Mouse (Mus musculus) CH12.LX (cell line): ENCODE data around the gene Myo9b. TPM values are rescaled to one million over a fixed set of nuclear protein-coding genes. Genes with fewer than 3 reads are reported as not detected.
"Not testable (repeated sequence)": the region's sequence is repeated elsewhere in the genome, so short reads cannot be mapped to it uniquely, and the experiment has no call there.

Experiments
- DNase-seq: peaks from one replicate; pipeline ENCODE4 v3.0.0-alpha.2; 2013; ENCODE audit errors: extremely low read depth
- H3K27ac ChIP-seq: 2 replicates; pipeline ENCODE4 v1.5.1; 2012; ENCODE audit warnings: low read depth, mild to moderate bottlenecking, control low read depth, moderate library complexity; ENCODE audit not compliant: insufficient read depth
- H3K27me3 ChIP-seq: replicated peaks from 2 replicates; pipeline ENCODE3; 2012; ENCODE audit warnings: inconsistent platforms
- H3K36me3 ChIP-seq, 2 experiments: replicated peaks in 1 of 2; 2 replicates each; pipeline versions ENCODE3 to v1.6.1; 2012; ENCODE audit warnings: inconsistent platforms in 1 of 2, low read length in 1 of 2, mild to moderate bottlenecking in 1 of 2, mixed read lengths in 1 of 2, moderate library complexity in 1 of 2; ENCODE audit not compliant: control insufficient read depth in 1 of 2, insufficient read depth in 1 of 2
- H3K4me1 ChIP-seq, 2 experiments: 2 replicates each; pipeline ENCODE4 v1.6.1; 2012; ENCODE audit warnings: inconsistent platforms in 1 of 2, moderate library complexity in 1 of 2; ENCODE audit not compliant: insufficient read depth in 2 of 2, control insufficient read depth in 1 of 2
- H3K4me2 ChIP-seq: 2 replicates; pipeline ENCODE4 v1.6.1; 2012; ENCODE audit warnings: low read depth, mild to moderate bottlenecking, control low read depth; ENCODE audit not compliant: poor library complexity, insufficient read depth, severe bottlenecking
- H3K4me3 ChIP-seq, 3 experiments: fragments of 150-350 bp in 1 of 3; sonication (generic) in 1 of 3; replicated peaks in 1 of 3; 2 replicates each; pipeline versions ENCODE3 to v1.5.1; 2011 to 2012; ENCODE audit warnings: low read depth in 2 of 3, low read length in 2 of 3, mild to moderate bottlenecking in 2 of 3, moderate library complexity in 2 of 3, control low read depth in 1 of 3, improper control_type of control experiment in 1 of 3, inconsistent platforms in 1 of 3, mixed read lengths in 1 of 3; ENCODE audit not compliant: poor library complexity in 1 of 3
- H3K79me2 ChIP-seq: replicated peaks from 2 replicates; pipeline ENCODE4 v1.6.1; 2012; ENCODE audit warnings: mild to moderate bottlenecking, moderate library complexity; ENCODE audit not compliant: control insufficient read depth, poor library complexity, insufficient read depth, severe bottlenecking; ENCODE audit errors: extremely low read depth
- H3K9ac ChIP-seq: 2 replicates; pipeline ENCODE4 v1.6.1; 2012; ENCODE audit warnings: low read depth, mild to moderate bottlenecking, control low read depth, moderate library complexity; ENCODE audit not compliant: insufficient read depth
- H3K9me3 ChIP-seq: replicated peaks from 2 replicates; pipeline ENCODE3; 2012; ENCODE audit warnings: low read length, inconsistent platforms, mixed read lengths
- BHLHE40 ChIP-seq: IDR thresholded peaks from 2 replicates; pipeline ENCODE4 v1.6.1; 2011; ENCODE audit warnings: mild to moderate bottlenecking, low read depth, low read length, improper control_type of control experiment
- CHD1 ChIP-seq: IDR thresholded peaks from 2 replicates; pipeline ENCODE4 v1.6.1; 2012; ENCODE audit warnings: low read depth, low read length, improper control_type of control experiment, inconsistent platforms
- HCFC1 ChIP-seq: IDR thresholded peaks from 2 replicates; pipeline ENCODE4 v1.6.1; 2012; ENCODE audit warnings: low read depth, mild to moderate bottlenecking, inconsistent platforms, low read length, improper control_type of control experiment
- IRF4 ChIP-seq: IDR thresholded peaks from 2 replicates; pipeline ENCODE4 v1.6.1; 2014; ENCODE audit warnings: low read depth, mild to moderate bottlenecking, inconsistent platforms, low read length, improper control_type of control experiment
- JUN ChIP-seq: IDR thresholded peaks from 2 replicates; pipeline ENCODE4 v1.6.1; 2011; ENCODE audit warnings: low read depth, mild to moderate bottlenecking, low read length, improper control_type of control experiment, moderate library complexity; ENCODE audit not compliant: insufficient read depth
- KAT2A ChIP-seq: IDR thresholded peaks from 2 replicates; pipeline ENCODE4 v1.6.1; 2012; ENCODE audit warnings: low read length, improper control_type of control experiment, inconsistent platforms; ENCODE audit not compliant: insufficient replicate concordance
- MEF2A ChIP-seq: IDR thresholded peaks from 2 replicates; pipeline ENCODE4 v1.6.1; 2014; ENCODE audit warnings: low read depth, mild to moderate bottlenecking, inconsistent platforms, low read length, improper control_type of control experiment, borderline replicate concordance
- NELFE ChIP-seq: IDR thresholded peaks from 2 replicates; pipeline ENCODE4 v1.6.1; 2011; ENCODE audit warnings: low read depth, low read length, improper control_type of control experiment
- POLR2A ChIP-seq: IDR thresholded peaks from 2 replicates; pipeline ENCODE4 v1.6.1; 2011; ENCODE audit warnings: low read depth, mild to moderate bottlenecking, improper control_type of control experiment, low read length
- RAD21 ChIP-seq: IDR thresholded peaks from 2 replicates; pipeline ENCODE4 v1.6.1; 2011; ENCODE audit warnings: low read depth, mild to moderate bottlenecking, low read length, improper control_type of control experiment, moderate library complexity
- RCOR1 ChIP-seq: conservative IDR thresholded peaks from 2 replicates; pipeline ENCODE4 v1.6.1; 2012; ENCODE audit warnings: low read depth, mild to moderate bottlenecking, inconsistent platforms, low read length, improper control_type of control experiment
- SMC3 ChIP-seq: IDR thresholded peaks from 2 replicates; pipeline ENCODE4 v1.6.1; 2011; ENCODE audit warnings: low read depth, low read length, improper control_type of control experiment
- TCF12 ChIP-seq: IDR thresholded peaks from 2 replicates; pipeline ENCODE4 v1.6.1; 2014; ENCODE audit warnings: low read depth, mild to moderate bottlenecking, inconsistent platforms, low read length, improper control_type of control experiment
- ZNF384 ChIP-seq: IDR thresholded peaks from 2 replicates; pipeline ENCODE4 v1.6.1; 2012; ENCODE audit warnings: low read depth, low read length, improper control_type of control experiment, inconsistent platforms
- dilution Hi-C: fragments of 300-500 bp; cut with MboI; formaldehyde crosslinking; loops from 2 replicates; pipeline ENCODE4 v1.14.3; 2020; ENCODE audit warnings: low sequenced_read_pairs; ENCODE audit not compliant: extremely low pct_unique_long_range_greater_than_20kb, extremely low pct_ligation_motif_present
- in situ Hi-C: fragments of 300-500 bp; cut with MboI; formaldehyde crosslinking; loops from 3 replicates; pipeline ENCODE4 v1.14.3; 2019; ENCODE audit warnings: low sequenced_read_pairs, low pct_ligation_motif_present, low pct_unique_long_range_greater_than_20kb, mixed read lengths
- polyA plus RNA-seq: library from polyadenylated mRNA; unstranded; fragments of >175 nt; gene quantifications from 2 replicates; pipeline ENCODE4 v1.2.1, GENCODE M21; 2012; ENCODE audit warnings: low read depth; ENCODE audit not compliant: insufficient read length
- total RNA-seq, 2 experiments: library from RNA; depleted of rRNA; stranded (reverse); fragments of 300-350 nt in 1 of 2; fragments of >200 nt in 1 of 2; gene quantifications; 2 replicates each; pipeline ENCODE4 v1.2.3; 2012 to 2014

Myo9b gene
- total and polyA plus RNA-seq, 3 experiments = 14.2 to 36.2 (median 29.0) TPM

- dilution Hi-C loops = no loop called here
- in situ Hi-C loops = no loop called here
These were observed 18.4 kb downstream of the Myo9b start for GRCm38 (mm10) chr8:71290911-71291310.

GRCm38 (mm10) chr8:71291351-71291750 is 18.8 kb downstream of the Myo9b start:
- TF ChIP-seq TCF12 (no peak), RCOR1 (no peak), ZNF384 (no peak), HCFC1 (no peak), BHLHE40 (no peak), SMC3 (no peak), JUN (no peak), CHD1 (no peak), RAD21 (no peak), IRF4 (no peak), KAT2A (no peak), POLR2A (no peak)
- TF ChIP-seq, all 38 proteins: peak for 0
- no peak overlapping the region for H3K4me3 ChIP-seq
- H3K36me3 ChIP-seq = peaks cover 27 to 62% of the 10 kb centered on the region in 2 experiments
- H3K4me1 ChIP-seq = peaks cover 14 to 32% of the 10 kb centered on the region in 2 experiments
- H3K4me2 ChIP-seq = no peak overlapping the region
- peaks cover 9% of the 10 kb centered on the region; the same call in 1 of the 2 replicates for H3K79me2 ChIP-seq
- H3K27me3 ChIP-seq = no peaks in the 10 kb centered on the region
- in situ Hi-C loops = no loop called here
- DNase-seq = no peak
- H3K27ac ChIP-seq = no peak overlapping the region
- no peak overlapping the region for H3K9ac ChIP-seq
- dilution Hi-C loops = no loop called here
- H3K9me3 ChIP-seq = no peaks in the 10 kb centered on the region

More at GRCm38 (mm10) chr8:71290911-71291310, 18.4 kb downstream of the Myo9b start:
- Histone ChIP-seq H3K36me3 (peaks cover 27 to 64% of the 10 kb centered on the region in 2 experiments), H3K9me3 (no peaks in the 10 kb centered on the region), H3K27ac (no peak overlapping the region), H3K4me3 (no peak overlapping the region)
- no peak for TF ChIP-seq NELFE
- no peak for TF ChIP-seq MEF2A
- TF ChIP-seq, all 38 proteins: peak for 0
- H3K27me3 ChIP-seq = no peaks in the 10 kb centered on the region
- H3K4me1 ChIP-seq = peaks cover 10 to 32% of the 10 kb centered on the region in 2 experiments
- DNase-seq = no peak
- H3K4me2 ChIP-seq = no peak overlapping the region
- no peak overlapping the region for H3K9ac ChIP-seq
- H3K79me2 ChIP-seq = peaks cover 9% of the 10 kb centered on the region; the same call in 1 of the 2 replicates

DNA sequence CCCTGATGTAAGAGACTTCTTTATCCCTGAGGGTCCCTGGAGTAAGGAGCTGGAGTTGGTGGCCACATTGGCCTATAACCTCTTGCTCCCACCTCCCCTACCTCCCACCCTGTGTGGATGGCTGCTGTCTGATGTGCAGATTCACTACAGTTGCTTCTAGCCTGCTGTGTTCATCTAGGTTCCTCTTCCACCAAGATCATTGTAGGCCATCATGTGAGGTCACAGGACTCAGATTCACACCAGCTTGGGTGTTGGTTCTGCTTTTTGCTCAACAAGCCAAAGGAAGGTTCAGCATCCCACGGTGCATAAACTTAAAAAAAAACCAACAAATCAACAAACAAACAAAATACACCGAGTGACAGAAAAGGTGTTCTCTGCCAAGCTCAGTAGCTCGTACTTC is 21.4 kb downstream of the Myo9b start:
- H3K27me3 ChIP-seq, H3K4me3 ChIP-seq, H3K4me2 ChIP-seq, in situ Hi-C loops, H3K79me2 ChIP-seq, dilution Hi-C loops, H3K27ac ChIP-seq, H3K9me3 ChIP-seq, H3K9ac ChIP-seq, DNase-seq: not testable (repeated sequence)
- Histone ChIP-seq H3K4me1 (peaks cover 29 to 57% of the 10 kb centered on the region in 2 experiments), H3K36me3 (peaks cover 29 to 63% of the 10 kb centered on the region in 2 experiments)
